ENCODE assay signal across 24 mouse cellular contexts in the genomic region with DNA sequence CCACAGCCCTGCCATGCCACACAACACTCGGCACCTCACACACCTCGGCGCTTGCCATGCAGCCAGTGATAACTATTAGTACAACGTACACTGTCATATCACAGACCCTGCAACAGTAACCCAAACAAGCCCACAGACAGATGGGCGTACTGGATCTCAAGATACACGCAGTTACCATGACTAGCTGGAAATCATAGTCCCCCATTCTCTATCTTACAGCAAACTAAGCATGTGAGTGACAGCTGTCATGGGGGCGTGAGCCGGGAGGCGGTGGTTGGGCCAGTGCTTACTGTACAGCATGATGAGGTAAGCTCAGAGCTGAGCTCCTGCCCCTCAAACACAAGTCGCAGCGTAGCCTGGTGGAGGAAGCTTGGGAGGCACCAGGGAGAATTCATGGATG. TPM values are rescaled to one million over a fixed set of nuclear protein-coding genes. Genes with fewer than 3 reads are reported as not detected.
A peak's percentile ranks its signal among the peaks of the same experiment; 100 is the strongest.
DNase-seq lines count a peak whose midpoint lies in the region; ATAC-seq and TF ChIP-seq lines count a peak whose summit lies in the region.
"Had no signal": no experiment of that assay in that cellular context is flagged by ENCODE, and none has a peak within 500 bp of the region (broad histone marks: within the 10 kb centered on the region; RNA-seq: fewer than 3 reads in every experiment).

No protein-coding gene starts in this region.

- peak; percentile 31; the same call in 1 of the 2 replicates for ATAC-seq in liver, embryonic 12.5 days
- no peak for ATAC-seq in stomach, embryonic 14.5 days (ENCODE audit: insufficient number of reproducible peaks, insufficient read depth, low FRiP score, low read depth)
- ATAC-seq in forebrain, embryonic 15.5 days (replicated peaks): no peak
- ATAC-seq in forebrain, embryonic 14.5 days: no peak
- ATAC-seq: forebrain, embryonic 13.5 days had no signal

- H3K9ac ChIP-seq in liver, embryonic 12.5 days: no peak overlapping the region
- H3K9ac ChIP-seq in stomach, embryonic 14.5 days (replicated peaks; ENCODE audit: low read depth, low read length): no peak overlapping the region
- H3K9ac ChIP-seq in forebrain, embryonic 15.5 days (replicated peaks): no peak overlapping the region
- no peak overlapping the region for H3K9ac ChIP-seq in forebrain, embryonic 14.5 days (ENCODE audit: low read length)
- H3K9ac ChIP-seq: embryonic facial prominence, embryonic 15.5 days; forebrain, embryonic 13.5 days; hindbrain, embryonic 13.5 days; midbrain, embryonic 15.5 days had no signal

- peaks cover 13% of the 10 kb centered on the region for H3K36me3 ChIP-seq in liver, embryonic 12.5 days
- 0 out of 2 replicates have a peak, but pooled peaks cover 7% of the 10 kb centered on the region for H3K36me3 ChIP-seq in stomach, embryonic 14.5 days (ENCODE audit: control insufficient read depth, insufficient read depth, low read length)
- H3K36me3 ChIP-seq in forebrain, embryonic 15.5 days: no peaks in the 10 kb centered on the region
- no peaks in the 10 kb centered on the region for H3K36me3 ChIP-seq in forebrain, embryonic 14.5 days (ENCODE audit: control insufficient read depth, insufficient read depth, low read length)
- H3K36me3 ChIP-seq: embryonic facial prominence, embryonic 15.5 days; hindbrain, embryonic 13.5 days; midbrain, embryonic 15.5 days had no signal

- intact Hi-C loops in left cerebral cortex, postnatal 25 days (cut with DNase I): no loop called here

- peaks cover 84% of the 10 kb centered on the region for H3K4me1 ChIP-seq in lung, adult 2 months (ENCODE audit: control insufficient read depth, insufficient read depth, low read length)
- H3K4me1 ChIP-seq in liver, embryonic 12.5 days: peaks cover 100% of the 10 kb centered on the region
- H3K4me1 ChIP-seq in stomach, embryonic 14.5 days (ENCODE audit: control insufficient read depth, insufficient read depth, low read length): peaks cover 58% of the 10 kb centered on the region
- H3K4me1 ChIP-seq in forebrain, embryonic 15.5 days: peaks cover 23% of the 10 kb centered on the region
- H3K4me1 ChIP-seq in forebrain, embryonic 14.5 days (ENCODE audit: control insufficient read depth, insufficient read depth, low read length): no peaks in the 10 kb centered on the region; the same call in none of the 2 replicates

- H3K9me3 ChIP-seq in liver, embryonic 12.5 days (replicated peaks): no peaks in the 10 kb centered on the region
- no peaks in the 10 kb centered on the region for H3K9me3 ChIP-seq in stomach, embryonic 14.5 days (ENCODE audit: control insufficient read depth, low read depth, low read length)
- H3K9me3 ChIP-seq in forebrain, embryonic 15.5 days: no peaks in the 10 kb centered on the region
- H3K9me3 ChIP-seq in forebrain, embryonic 14.5 days (replicated peaks; ENCODE audit: control insufficient read depth, low read length): no peaks in the 10 kb centered on the region
- H3K9me3 ChIP-seq: embryonic facial prominence, embryonic 15.5 days; forebrain, embryonic 13.5 days; hindbrain, embryonic 13.5 days; limb, embryonic 10.5 days; midbrain, embryonic 15.5 days had no signal

- 0 out of 2 replicates have a peak, but pooled peaks have one; percentile 3 for TF ChIP-seq CTCF in lung, adult 2 months (IDR thresholded peaks at IDR 0.05; ENCODE audit: insufficient read depth, low read length)

- H3K27me3 ChIP-seq in liver, embryonic 12.5 days (replicated peaks): no peaks in the 10 kb centered on the region
- H3K27me3 ChIP-seq in stomach, embryonic 14.5 days (ENCODE audit: control insufficient read depth, insufficient read depth, low read length): no peaks in the 10 kb centered on the region
- H3K27me3 ChIP-seq in forebrain, embryonic 15.5 days: no peaks in the 10 kb centered on the region
- H3K27me3 ChIP-seq in forebrain, embryonic 14.5 days (replicated peaks; ENCODE audit: control insufficient read depth, insufficient read depth, low read length): no peaks in the 10 kb centered on the region
- H3K27me3 ChIP-seq: embryonic facial prominence, embryonic 15.5 days; forebrain, embryonic 13.5 days; hindbrain, embryonic 13.5 days; midbrain, embryonic 15.5 days had no signal

- peak overlapping the region; percentile 80 for H3K27ac ChIP-seq in liver, embryonic 12.5 days
- H3K27ac ChIP-seq in stomach, embryonic 14.5 days (ENCODE audit: low read length): peak overlapping the region; percentile 90; the same call in 1 of the 2 replicates
- H3K27ac ChIP-seq in forebrain, embryonic 15.5 days (replicated peaks): no peak overlapping the region
- H3K27ac ChIP-seq in forebrain, embryonic 14.5 days (ENCODE audit: low read depth, low read length): no peak overlapping the region
- H3K27ac ChIP-seq: forebrain, embryonic 13.5 days; gastrocnemius, adult 2 months; hindbrain, embryonic 13.5 days; macrophage; midbrain, embryonic 15.5 days had no signal

- no peak for DNase-seq in lung, adult 2 months
- no peak for DNase-seq in lung, postnatal 25 days (ENCODE audit: low spot score)
- DNase-seq in layer of hippocampus, adult 18-20 months (ENCODE audit: low spot score in 2 of 2): peak; percentile 86 to 87
- no peak for DNase-seq in left cerebral cortex, postnatal 25 days (ENCODE audit: low spot score in 2 of 2)
- DNase-seq in forebrain, embryonic 14.5 days (ENCODE audit: low spot score): no peak
- DNase-seq: cerebellum, adult 2 months; gastrocnemius, adult 2 months; heart, adult 11 months; right cerebral cortex, postnatal 25 days; thymus, postnatal 14 days had no signal

- H3K4me3 ChIP-seq in lung, adult 2 months (replicated peaks; ENCODE audit: extremely low read depth, low read depth, low read length): no peak overlapping the region
- H3K4me3 ChIP-seq in liver, embryonic 12.5 days: no peak overlapping the region
- no peak overlapping the region for H3K4me3 ChIP-seq in stomach, embryonic 14.5 days (ENCODE audit: low read depth, low read length)
- H3K4me3 ChIP-seq in forebrain, embryonic 15.5 days: no peak overlapping the region
- no peak overlapping the region for H3K4me3 ChIP-seq in forebrain, embryonic 14.5 days (ENCODE audit: low read depth, low read length)
- H3K4me3 ChIP-seq: embryonic facial prominence, embryonic 15.5 days; forebrain, embryonic 13.5 days; hindbrain, embryonic 13.5 days; limb, embryonic 10.5 days; midbrain, embryonic 15.5 days had no signal

- no peak for TF ChIP-seq POLR2A in lung, adult 2 months (IDR thresholded peaks at IDR 0.05; ENCODE audit: borderline replicate concordance, extremely low read depth, low read depth, low read length)

- H3K4me2 ChIP-seq in liver, embryonic 12.5 days: peak overlapping the region; percentile 50; the same call in 1 of the 2 replicates
- H3K4me2 ChIP-seq in stomach, embryonic 14.5 days (replicated peaks; ENCODE audit: low read depth, low read length): no peak overlapping the region
- no peak overlapping the region for H3K4me2 ChIP-seq in forebrain, embryonic 15.5 days (replicated peaks)
- no peak overlapping the region for H3K4me2 ChIP-seq in forebrain, embryonic 14.5 days (ENCODE audit: low read length)
- H3K4me2 ChIP-seq: embryonic facial prominence, embryonic 15.5 days; forebrain, embryonic 13.5 days; hindbrain, embryonic 13.5 days; midbrain, embryonic 15.5 days had no signal

- WGBS in lung, adult 2 months: 71% methylated on average over 11 of the region's 11 CpGs
- 50% methylated on average over 11 of the region's 11 CpGs for WGBS in liver, embryonic 12.5 days (ENCODE audit: insufficient replicate concordance)
- 85% methylated on average over 11 of the region's 11 CpGs for WGBS in stomach, embryonic 14.5 days
- WGBS in forebrain, embryonic 15.5 days: 95% methylated on average over 11 of the region's 11 CpGs
- WGBS in forebrain, embryonic 14.5 days: 90% methylated on average over 11 of the region's 11 CpGs

RNA-seq across cellular contexts. Expression of gene Samd4b, which starts 22.3 kb away (rescaled TPM):
- polyA plus RNA-seq in lung, adult 2 months (2012; rRNA removed): 93.9 and 112 TPM in 2 replicates
- 10 to 100 TPM; 74.1 to 77.1 TPM for total RNA-seq in layer of hippocampus, adult 18-20 months (2021)
- polyA plus RNA-seq in liver, embryonic 12.5 days (2016; fragmentation: Nextera tagmentation; extraction: Ambion mirVana): 10.0 and 12.5 TPM in 2 replicates
- polyA plus RNA-seq in stomach, embryonic 14.5 days (2014; fragmentation: Nextera tagmentation; extraction: Ambion mirVana): 23.7 and 25.8 TPM in 2 replicates
- polyA plus RNA-seq in forebrain, embryonic 15.5 days (2015; fragmentation: Nextera tagmentation; extraction: Ambion mirVana): 24.3 and 25.7 TPM in 2 replicates
- 10 to 100 TPM; 65.2 to 68.7 TPM for total RNA-seq in left cerebral cortex, postnatal 25 days (2021)
- polyA plus RNA-seq in forebrain, embryonic 14.5 days (2014; fragmentation: Nextera tagmentation; extraction: Ambion mirVana): 20.1 and 24.1 TPM in 2 replicates

RNA-seq across cellular contexts. Expression of gene Pak4, which starts 22.4 kb away (rescaled TPM):
- 66.7 and 76.0 TPM in 2 replicates for polyA plus RNA-seq in lung, adult 2 months (2012; rRNA removed)
- total RNA-seq in layer of hippocampus, adult 18-20 months (2021): 10 to 100 TPM; 12.7 to 14.6 TPM
- polyA plus RNA-seq in liver, embryonic 12.5 days (2016; fragmentation: Nextera tagmentation; extraction: Ambion mirVana): 24.3 and 24.6 TPM in 2 replicates
- polyA plus RNA-seq in stomach, embryonic 14.5 days (2014; fragmentation: Nextera tagmentation; extraction: Ambion mirVana): 41.1 and 47.8 TPM in 2 replicates
- polyA plus RNA-seq in forebrain, embryonic 15.5 days (2015; fragmentation: Nextera tagmentation; extraction: Ambion mirVana): 28.9 and 30.0 TPM in 2 replicates
- total RNA-seq in left cerebral cortex, postnatal 25 days (2021): 1 to 10 TPM; 8.1 to 8.3 TPM
- polyA plus RNA-seq in forebrain, embryonic 14.5 days (2014; fragmentation: Nextera tagmentation; extraction: Ambion mirVana): 12.6 and 16.0 TPM in 2 replicates

RNA-seq across cellular contexts. Expression of gene Nccrp1, which starts 28.5 kb away (rescaled TPM):
- 0.53 and 27.0 TPM in 2 replicates for polyA plus RNA-seq in lung, adult 2 months (2012; rRNA removed)
- under 1 TPM in 1 of 2 experiments, not detected in 1; 0.28 TPM for total RNA-seq in layer of hippocampus, adult 18-20 months (2021)
- not detected in 2 replicates for polyA plus RNA-seq in liver, embryonic 12.5 days (2016; fragmentation: Nextera tagmentation; extraction: Ambion mirVana)
- polyA plus RNA-seq in stomach, embryonic 14.5 days (2014; fragmentation: Nextera tagmentation; extraction: Ambion mirVana): not detected in 2 replicates
- not detected in 2 replicates for polyA plus RNA-seq in forebrain, embryonic 15.5 days (2015; fragmentation: Nextera tagmentation; extraction: Ambion mirVana)
- total RNA-seq in left cerebral cortex, postnatal 25 days (2021): under 1 TPM; 0.46 to 0.50 TPM
- polyA plus RNA-seq in forebrain, embryonic 14.5 days (2014; fragmentation: Nextera tagmentation; extraction: Ambion mirVana): not detected in 2 replicates
- total RNA-seq: gastrocnemius, adult 2 months had no signal
- polyA plus RNA-seq: forebrain, embryonic 13.5 days; heart, postnatal 0 days; hindbrain, embryonic 13.5 days; intestine, postnatal 0 days; limb, embryonic 10.5 days; macrophage had no signal

RNA-seq across cellular contexts. Expression of gene Sycn, which starts 34.9 kb away (rescaled TPM):
- 27.0 TPM in 1 of 2 replicates, not detected in the other for polyA plus RNA-seq in lung, adult 2 months (2012; rRNA removed)
- not detected for total RNA-seq in layer of hippocampus, adult 18-20 months (2021)
- polyA plus RNA-seq in liver, embryonic 12.5 days (2016; fragmentation: Nextera tagmentation; extraction: Ambion mirVana): not detected in 2 replicates
- polyA plus RNA-seq in stomach, embryonic 14.5 days (2014; fragmentation: Nextera tagmentation; extraction: Ambion mirVana): 0.49 and 1.0 TPM in 2 replicates
- polyA plus RNA-seq in forebrain, embryonic 15.5 days (2015; fragmentation: Nextera tagmentation; extraction: Ambion mirVana): not detected in 2 replicates
- not detected for total RNA-seq in left cerebral cortex, postnatal 25 days (2021)
- not detected in 2 replicates for polyA plus RNA-seq in forebrain, embryonic 14.5 days (2014; fragmentation: Nextera tagmentation; extraction: Ambion mirVana)
- total RNA-seq: common myeloid progenitor, adult 5-6 weeks; ES-E14; gastrocnemius, adult 2 months had no signal
- polyA plus RNA-seq: cerebellum, adult 2 months; embryonic facial prominence, embryonic 15.5 days; forebrain, embryonic 13.5 days; heart, postnatal 0 days; hindbrain, embryonic 13.5 days; limb, embryonic 10.5 days; macrophage; midbrain, embryonic 15.5 days had no signal

RNA-seq across cellular contexts. Expression of gene Ifnl3, which starts 53.0 kb away (rescaled TPM):
- not detected in 2 replicates for polyA plus RNA-seq in lung, adult 2 months (2012; rRNA removed)
- not detected for total RNA-seq in layer of hippocampus, adult 18-20 months (2021)
- not detected in 2 replicates for polyA plus RNA-seq in liver, embryonic 12.5 days (2016; fragmentation: Nextera tagmentation; extraction: Ambion mirVana)
- not detected in 2 replicates for polyA plus RNA-seq in stomach, embryonic 14.5 days (2014; fragmentation: Nextera tagmentation; extraction: Ambion mirVana)
- not detected in 2 replicates for polyA plus RNA-seq in forebrain, embryonic 15.5 days (2015; fragmentation: Nextera tagmentation; extraction: Ambion mirVana)
- total RNA-seq in left cerebral cortex, postnatal 25 days (2021): not detected
- not detected in 2 replicates for polyA plus RNA-seq in forebrain, embryonic 14.5 days (2014; fragmentation: Nextera tagmentation; extraction: Ambion mirVana)
- total RNA-seq: common myeloid progenitor, adult 5-6 weeks; ES-E14; gastrocnemius, adult 2 months had no signal
- polyA plus RNA-seq: cerebellum, adult 2 months; embryonic facial prominence, embryonic 15.5 days; forebrain, embryonic 13.5 days; heart, postnatal 0 days; hindbrain, embryonic 13.5 days; intestine, postnatal 0 days; large intestine, adult 2 months; limb, embryonic 10.5 days; macrophage; midbrain, embryonic 15.5 days had no signal

Comparison
In these comparisons a context has a peak if more than half of its experiments do, and no peak if none do; other contexts are left out.
1. DNase-seq: peak in layer of hippocampus, adult 18-20 months (2 of 2); none in lung, adult 2 months (single experiment), lung, postnatal 25 days (single experiment), left cerebral cortex, postnatal 25 days (0 of 2) and forebrain, embryonic 14.5 days (single experiment).
2. H3K27ac ChIP-seq: peak in liver, embryonic 12.5 days (single experiment) and stomach, embryonic 14.5 days (single experiment); none in forebrain, embryonic 15.5 days (single experiment) and forebrain, embryonic 14.5 days (single experiment).